Mouse (Mus musculus) testis, adult 2 months (tissue): ENCODE data around the gene Vmn1r90.

Experiments
- CTCF ChIP-seq: fragments of 200-500 bp; IDR thresholded peaks from 2 replicates; pipeline ENCODE4 v1.5.1; 2012; ENCODE audit warnings: low read depth, mild to moderate bottlenecking, inconsistent platforms, low read length, moderate library complexity; ENCODE audit not compliant: control insufficient read depth, insufficient read depth, insufficient replicate concordance
- POLR2A ChIP-seq: fragments of 200-500 bp; IDR thresholded peaks from 2 replicates; pipeline ENCODE4 v1.6.1; 2012; ENCODE audit warnings: low read depth, mild to moderate bottlenecking, inconsistent platforms, low read length, moderate library complexity; ENCODE audit not compliant: control insufficient read depth

DNA sequence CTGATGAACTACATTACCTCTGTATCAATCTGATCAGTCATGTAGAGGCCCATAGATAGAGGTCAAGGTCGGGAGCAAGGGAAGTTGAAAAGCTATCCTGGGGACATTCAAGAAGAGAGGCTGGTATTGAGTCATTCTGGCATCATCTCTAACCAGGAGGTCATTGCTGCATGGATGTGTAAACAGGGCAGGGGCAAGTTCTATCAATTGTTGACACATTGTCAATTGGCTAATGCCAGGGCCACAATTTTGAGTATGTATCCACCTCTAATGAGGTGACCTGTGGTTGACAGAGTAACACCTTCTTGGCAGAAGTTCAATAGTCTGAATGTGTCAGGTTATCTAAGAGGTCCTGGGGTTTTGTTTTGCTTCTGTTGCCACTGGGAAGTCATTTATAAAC is 38.0 kb downstream of the Vmn1r90 start:
- TF ChIP-seq CTCF (no peak), POLR2A (no peak)
